18 mouse cellular contexts compared by ENCODE assay signal in the genomic region with DNA sequence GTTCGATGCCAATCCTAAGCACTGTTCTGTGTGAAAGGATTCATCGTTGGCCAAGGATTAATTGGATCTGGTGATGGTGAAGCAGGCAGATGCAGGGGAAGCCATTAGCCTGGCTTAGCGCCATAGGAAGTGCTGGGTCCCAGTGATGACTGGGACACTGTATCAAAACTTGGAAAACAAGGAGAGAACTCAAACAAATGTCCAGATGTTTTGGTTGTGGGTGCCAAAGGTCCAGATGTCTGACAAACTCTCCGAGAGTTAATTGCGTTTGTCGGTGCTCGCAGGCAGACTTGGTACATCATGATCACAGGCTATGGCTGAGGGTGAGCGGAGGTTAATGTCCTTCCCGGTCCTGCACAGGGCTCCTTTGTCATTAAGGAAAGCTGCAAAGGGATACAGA.
DNase-seq lines count a peak whose midpoint lies in the region; ATAC-seq lines count a peak whose summit lies in the region.
"Had no signal": no experiment of that assay in that cellular context is flagged by ENCODE, and none has a peak within 500 bp of the region (broad histone marks: within the 10 kb centered on the region; RNA-seq: fewer than 3 reads in every experiment).

No protein-coding gene starts in this region.

- H3K9ac ChIP-seq in forebrain, embryonic 14.5 days (ENCODE audit: low read length): no peak overlapping the region
- H3K9ac ChIP-seq in forebrain, embryonic 13.5 days: no peak overlapping the region
- H3K9ac ChIP-seq in lung, embryonic 15.5 days: no peak overlapping the region
- H3K9ac ChIP-seq: hindbrain, embryonic 15.5 days; liver, postnatal 0 days; midbrain, embryonic 13.5 days had no signal

- no peaks in the 10 kb centered on the region for H3K4me1 ChIP-seq in forebrain, embryonic 14.5 days (ENCODE audit: control insufficient read depth, insufficient read depth, low read length)
- no peaks in the 10 kb centered on the region for H3K4me1 ChIP-seq in forebrain, embryonic 13.5 days
- peaks cover 9% of the 10 kb centered on the region; the same call in 1 of the 2 replicates for H3K4me1 ChIP-seq in lung, embryonic 15.5 days
- H3K4me1 ChIP-seq: hindbrain, embryonic 15.5 days; midbrain, embryonic 13.5 days had no signal

- no peaks in the 10 kb centered on the region for H3K36me3 ChIP-seq in forebrain, embryonic 14.5 days (ENCODE audit: control insufficient read depth, insufficient read depth, low read length)
- no peaks in the 10 kb centered on the region for H3K36me3 ChIP-seq in forebrain, embryonic 13.5 days (ENCODE audit: poor library complexity, severe bottlenecking)
- H3K36me3 ChIP-seq in lung, embryonic 15.5 days: no peaks in the 10 kb centered on the region
- H3K36me3 ChIP-seq: hindbrain, embryonic 15.5 days; limb, embryonic 10.5 days; midbrain, embryonic 13.5 days had no signal

- H3K4me3 ChIP-seq in forebrain, embryonic 14.5 days (ENCODE audit: low read depth, low read length): no peak overlapping the region
- no peak overlapping the region for H3K4me3 ChIP-seq in forebrain, embryonic 13.5 days
- H3K4me3 ChIP-seq in lung, embryonic 15.5 days: no peak overlapping the region
- H3K4me3 ChIP-seq: hindbrain, embryonic 15.5 days; layer of hippocampus, adult 2 months; limb, embryonic 10.5 days; midbrain, embryonic 13.5 days had no signal

- no peaks in the 10 kb centered on the region for H3K27me3 ChIP-seq in forebrain, embryonic 14.5 days (replicated peaks; ENCODE audit: control insufficient read depth, insufficient read depth, low read length)
- H3K27me3 ChIP-seq in forebrain, embryonic 13.5 days: no peaks in the 10 kb centered on the region
- H3K27me3 ChIP-seq in lung, embryonic 15.5 days: no peaks in the 10 kb centered on the region

- no peak overlapping the region for H3K4me2 ChIP-seq in forebrain, embryonic 14.5 days (ENCODE audit: low read length)
- H3K4me2 ChIP-seq in forebrain, embryonic 13.5 days: no peak overlapping the region
- H3K4me2 ChIP-seq in lung, embryonic 15.5 days: no peak overlapping the region
- H3K4me2 ChIP-seq: hindbrain, embryonic 15.5 days; midbrain, embryonic 13.5 days had no signal

- H3K9me3 ChIP-seq in forebrain, embryonic 14.5 days (replicated peaks; ENCODE audit: control insufficient read depth, low read length): no peaks in the 10 kb centered on the region
- H3K9me3 ChIP-seq in forebrain, embryonic 13.5 days (replicated peaks): no peaks in the 10 kb centered on the region
- no peaks in the 10 kb centered on the region for H3K9me3 ChIP-seq in lung, embryonic 15.5 days
- H3K9me3 ChIP-seq: hindbrain, embryonic 15.5 days; limb, embryonic 10.5 days; midbrain, embryonic 13.5 days had no signal

- peak; percentile 16 for DNase-seq in forebrain, embryonic 14.5 days (ENCODE audit: low spot score)
- peak; percentile 52 for DNase-seq in MN1 (ENCODE audit: low spot score)
- peak; percentile 55 to 66 for DNase-seq in gastrocnemius, postnatal 36 days
- DNase-seq in kidney, adult 9 months: no peak
- DNase-seq: adrenal gland, postnatal 36 days; cerebellum, adult 11-12 months; kidney, adult 8-10 months; liver, postnatal 0 days; right cerebral cortex, adult 18-20 months; thymus, adult 2 months had no signal

- no peak overlapping the region for H3K27ac ChIP-seq in forebrain, embryonic 14.5 days (ENCODE audit: low read depth, low read length)
- H3K27ac ChIP-seq in forebrain, embryonic 13.5 days: no peak overlapping the region
- H3K27ac ChIP-seq in lung, embryonic 15.5 days: no peak overlapping the region
- H3K27ac ChIP-seq: hindbrain, embryonic 15.5 days; layer of hippocampus, adult 2 months; limb, embryonic 10.5 days; midbrain, embryonic 13.5 days had no signal

- intact Hi-C loops in gastrocnemius, postnatal 36 days (cut with DNase I): no loop called here

- ATAC-seq in forebrain, embryonic 14.5 days: no peak
- ATAC-seq in forebrain, embryonic 13.5 days: no peak
- ATAC-seq in lung, embryonic 15.5 days (ENCODE audit: borderline replicate concordance, extremely low read depth, low FRiP score, low TSS enrichment): peak; percentile 57
- no peak for ATAC-seq in frontal cortex, adult (ENCODE audit: low TSS enrichment)
- no peak for ATAC-seq in CD4-positive, CD25-positive, alpha-beta regulatory T cell, adult 4 months
- ATAC-seq: liver, postnatal 0 days; midbrain, embryonic 13.5 days had no signal

- 83% methylated on average over 9 of the region's 9 CpGs for WGBS in forebrain, embryonic 14.5 days
- WGBS in forebrain, embryonic 13.5 days: 90% methylated on average over 9 of the region's 9 CpGs
- WGBS in lung, embryonic 15.5 days: 46% methylated on average over 9 of the region's 9 CpGs
